Mouse (Mus musculus): ENCODE results near the gene Alox15. TPM values are rescaled to one million over a fixed set of nuclear protein-coding genes. Genes with fewer than 3 reads are reported as not detected.

Alox15 gene
- 2.2 and 3.0 TPM in 2 replicates for polyA plus RNA-seq (2011; ENCODE audit: insufficient read depth, insufficient read length, low read depth, missing spikeins)

DNA sequence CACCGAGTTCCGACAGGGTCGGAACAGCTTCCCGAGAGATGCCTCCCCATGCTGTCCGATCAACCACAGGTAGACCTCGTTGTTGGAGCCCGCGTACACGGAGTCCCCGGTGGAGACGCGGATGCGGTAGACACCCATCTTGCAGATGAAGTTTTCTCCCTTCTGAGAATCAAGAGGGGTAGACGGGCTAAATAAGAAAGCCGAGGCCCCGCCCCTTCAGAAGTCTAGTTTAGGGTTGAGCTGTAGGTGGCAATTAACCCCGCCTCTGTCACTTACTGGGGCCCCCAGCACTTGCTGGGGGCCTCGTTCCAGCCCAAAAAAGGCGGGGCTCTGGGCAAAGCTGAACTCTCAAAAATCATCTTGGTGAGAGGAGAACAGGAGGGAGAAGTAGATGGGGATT, at the start of gene Alox15:
Alox15 (minus strand) TSS at position 164 of the 400 bp plus-strand sequence.
- Histone ChIP-seq H3K9me3 (replicated peaks; ENCODE audit: control insufficient read depth, insufficient read depth, low read length, poor library complexity, severe bottlenecking) (peaks cover 12% of the 10 kb centered on the region), H3K4me1 (ENCODE audit: control insufficient read depth, insufficient read depth, low read length) (no peaks in the 10 kb centered on the region), H3K9ac (ENCODE audit: low read depth, poor library complexity, severe bottlenecking) (peak within 1 kb of the TSS; percentile 51), H3K27me3 (ENCODE audit: control insufficient read depth, insufficient read depth, low read length, poor library complexity, severe bottlenecking) (no peaks in the 10 kb centered on the region; the same call in none of the 2 replicates), H3K36me3 (ENCODE audit: control insufficient read depth, insufficient read depth, low read length, poor library complexity, severe bottlenecking) (no peaks in the 10 kb centered on the region), H3K27ac (ENCODE audit: insufficient read depth, low read length) (no peak within 1 kb of the TSS), H3K4me3 (ENCODE audit: low read depth, low read length) (peak within 1 kb of the TSS; percentile 59)
- no peak for TF ChIP-seq EP300 (IDR thresholded peaks at IDR 0.05; ENCODE audit: insufficient read depth, low read depth, low read length)
- no peak for TF ChIP-seq POLR2A (IDR thresholded peaks at IDR 0.05; ENCODE audit: insufficient read depth, low read length)
- no peak for TF ChIP-seq CTCF (IDR thresholded peaks at IDR 0.05; ENCODE audit: low read depth, low read length)

DNA sequence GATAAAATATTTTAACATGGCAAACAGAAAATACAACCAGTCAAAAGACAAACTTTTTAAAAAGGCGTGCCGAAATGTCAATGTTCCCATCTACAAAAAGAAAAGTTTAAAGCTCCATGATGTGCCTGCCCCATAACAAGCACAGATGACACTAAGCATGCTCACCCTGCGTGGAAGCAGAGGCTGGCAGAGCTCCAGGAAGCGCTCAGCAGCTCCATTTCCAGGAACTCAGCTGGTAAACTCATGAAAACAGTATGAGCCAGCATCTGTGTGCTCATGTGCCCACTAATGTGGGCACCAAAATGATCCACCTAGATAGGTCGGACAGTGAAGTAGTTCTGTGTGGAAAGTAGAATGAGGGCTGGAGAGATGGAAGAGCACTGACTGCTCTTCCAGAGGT, 37.6 kb upstream of the Alox15 start:
- H3K27ac ChIP-seq (ENCODE audit: insufficient read depth, low read length) = no peak overlapping the region
- H3K4me3 ChIP-seq (ENCODE audit: low read depth, low read length) = no peak overlapping the region
- H3K36me3 ChIP-seq (ENCODE audit: control insufficient read depth, insufficient read depth, low read length, poor library complexity, severe bottlenecking) = peaks cover 26% of the 10 kb centered on the region
- no peaks in the 10 kb centered on the region for H3K4me1 ChIP-seq (ENCODE audit: control insufficient read depth, insufficient read depth, low read length)
- H3K9ac ChIP-seq (ENCODE audit: low read depth, poor library complexity, severe bottlenecking) = no peak overlapping the region
- H3K27me3 ChIP-seq (ENCODE audit: control insufficient read depth, insufficient read depth, low read length, poor library complexity, severe bottlenecking) = no peaks in the 10 kb centered on the region
- no peaks in the 10 kb centered on the region for H3K9me3 ChIP-seq (replicated peaks; ENCODE audit: control insufficient read depth, insufficient read depth, low read length, poor library complexity, severe bottlenecking)
- no peak for TF ChIP-seq CTCF (IDR thresholded peaks at IDR 0.05; ENCODE audit: low read depth, low read length)
- TF ChIP-seq POLR2A (IDR thresholded peaks at IDR 0.05; ENCODE audit: insufficient read depth, low read length) = no peak
- TF ChIP-seq EP300 (IDR thresholded peaks at IDR 0.05; ENCODE audit: insufficient read depth, low read depth, low read length) = no peak

DNA sequence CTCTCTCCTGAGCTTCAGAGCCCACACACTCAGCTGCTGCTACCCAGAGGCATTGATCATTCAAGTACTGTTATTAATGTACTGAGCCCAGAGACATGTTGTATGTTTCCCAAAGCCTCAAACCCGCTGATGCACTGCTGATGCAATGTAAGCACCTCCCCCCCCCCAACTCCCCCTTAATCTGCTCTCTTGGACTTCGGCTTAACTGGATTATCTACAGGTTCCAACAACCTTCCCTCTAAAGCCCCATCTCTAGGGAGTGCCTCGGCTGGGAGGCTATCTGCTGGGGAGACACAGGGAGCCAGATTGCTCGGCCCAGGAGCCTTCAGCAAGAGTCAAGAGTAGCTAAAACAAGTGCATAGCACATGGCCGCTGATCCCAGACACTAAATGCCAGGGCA, 35.6 kb upstream of the Alox15 start:
- H3K9ac ChIP-seq (ENCODE audit: low read depth, poor library complexity, severe bottlenecking) = no peak overlapping the region
- H3K27me3 ChIP-seq (ENCODE audit: control insufficient read depth, insufficient read depth, low read length, poor library complexity, severe bottlenecking) = no peaks in the 10 kb centered on the region
- H3K4me3 ChIP-seq (ENCODE audit: low read depth, low read length) = no peak overlapping the region
- no peak overlapping the region for H3K27ac ChIP-seq (ENCODE audit: insufficient read depth, low read length)
- no peaks in the 10 kb centered on the region for H3K4me1 ChIP-seq (ENCODE audit: control insufficient read depth, insufficient read depth, low read length)
- H3K36me3 ChIP-seq (ENCODE audit: control insufficient read depth, insufficient read depth, low read length, poor library complexity, severe bottlenecking) = peaks cover 11% of the 10 kb centered on the region
- TF ChIP-seq EP300 (IDR thresholded peaks at IDR 0.05; ENCODE audit: insufficient read depth, low read depth, low read length) = no peak
- TF ChIP-seq POLR2A (IDR thresholded peaks at IDR 0.05; ENCODE audit: insufficient read depth, low read length) = no peak
- no peak for TF ChIP-seq CTCF (IDR thresholded peaks at IDR 0.05; ENCODE audit: low read depth, low read length)
- H3K9me3 ChIP-seq (replicated peaks; ENCODE audit: control insufficient read depth, insufficient read depth, low read length, poor library complexity, severe bottlenecking) = no peaks in the 10 kb centered on the region

DNA sequence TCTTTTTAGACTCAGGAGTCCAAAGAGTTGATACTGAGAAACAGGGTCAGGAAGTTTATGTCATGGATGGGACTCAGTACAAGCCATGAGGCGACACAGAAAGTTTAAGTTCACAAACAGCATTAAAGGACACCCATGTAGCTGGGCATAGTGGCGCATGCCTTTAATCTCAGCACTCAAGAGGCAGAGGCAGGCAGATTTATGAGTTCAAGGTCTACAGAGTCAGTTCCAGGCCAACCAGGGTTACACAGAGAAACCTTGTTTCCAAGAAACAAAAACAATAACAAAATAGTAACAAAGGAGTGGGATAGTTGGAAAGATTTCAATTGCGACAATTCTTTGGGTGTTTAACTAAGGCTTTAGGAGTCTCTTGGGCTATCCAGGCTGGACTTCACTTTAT, 32.3 kb upstream of the Alox15 start:
- no peak overlapping the region for H3K4me3 ChIP-seq (ENCODE audit: low read depth, low read length)
- H3K27me3 ChIP-seq (ENCODE audit: control insufficient read depth, insufficient read depth, low read length, poor library complexity, severe bottlenecking) = no peaks in the 10 kb centered on the region
- H3K4me1 ChIP-seq (ENCODE audit: control insufficient read depth, insufficient read depth, low read length) = no peaks in the 10 kb centered on the region
- H3K9ac ChIP-seq (ENCODE audit: low read depth, poor library complexity, severe bottlenecking) = no peak overlapping the region
- no peak overlapping the region for H3K27ac ChIP-seq (ENCODE audit: insufficient read depth, low read length)
- H3K36me3 ChIP-seq (ENCODE audit: control insufficient read depth, insufficient read depth, low read length, poor library complexity, severe bottlenecking) = peaks cover 4% of the 10 kb centered on the region
- no peaks in the 10 kb centered on the region for H3K9me3 ChIP-seq (replicated peaks; ENCODE audit: control insufficient read depth, insufficient read depth, low read length, poor library complexity, severe bottlenecking)
- TF ChIP-seq EP300 (IDR thresholded peaks at IDR 0.05; ENCODE audit: insufficient read depth, low read depth, low read length) (no peak), CTCF (IDR thresholded peaks at IDR 0.05; ENCODE audit: low read depth, low read length) (no peak), POLR2A (IDR thresholded peaks at IDR 0.05; ENCODE audit: insufficient read depth, low read length) (no peak)

DNA sequence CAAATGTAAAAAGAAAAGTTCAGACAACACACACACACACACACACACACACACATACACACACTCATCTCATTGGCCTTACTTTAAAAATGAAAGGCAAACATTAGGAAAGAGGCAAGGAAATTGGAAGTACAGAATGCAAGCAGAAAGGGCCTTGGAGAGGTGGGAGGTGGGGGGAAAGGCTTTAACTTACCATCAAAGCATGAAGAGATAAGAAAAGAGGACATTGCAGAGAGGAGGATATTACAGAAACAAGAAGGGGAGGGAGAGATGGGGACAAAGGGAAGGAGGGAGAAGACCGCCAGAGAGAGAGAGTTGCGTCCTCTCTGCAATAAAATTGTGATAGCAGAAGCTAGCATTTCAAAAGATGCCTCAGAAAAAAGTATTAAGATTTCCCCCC, 29.5 kb upstream of the Alox15 start:
- Histone ChIP-seq H3K4me1 (ENCODE audit: control insufficient read depth, insufficient read depth, low read length) (no peaks in the 10 kb centered on the region), H3K4me3 (ENCODE audit: low read depth, low read length) (no peak overlapping the region), H3K27ac (ENCODE audit: insufficient read depth, low read length) (no peak overlapping the region), H3K27me3 (ENCODE audit: control insufficient read depth, insufficient read depth, low read length, poor library complexity, severe bottlenecking) (no peaks in the 10 kb centered on the region), H3K9ac (ENCODE audit: low read depth, poor library complexity, severe bottlenecking) (no peak overlapping the region), H3K9me3 (replicated peaks; ENCODE audit: control insufficient read depth, insufficient read depth, low read length, poor library complexity, severe bottlenecking) (no peaks in the 10 kb centered on the region), H3K36me3 (ENCODE audit: control insufficient read depth, insufficient read depth, low read length, poor library complexity, severe bottlenecking) (no peaks in the 10 kb centered on the region; the same call in none of the 2 replicates)
- TF ChIP-seq EP300 (IDR thresholded peaks at IDR 0.05; ENCODE audit: insufficient read depth, low read depth, low read length) = no peak
- TF ChIP-seq POLR2A (IDR thresholded peaks at IDR 0.05; ENCODE audit: insufficient read depth, low read length) = no peak

DNA sequence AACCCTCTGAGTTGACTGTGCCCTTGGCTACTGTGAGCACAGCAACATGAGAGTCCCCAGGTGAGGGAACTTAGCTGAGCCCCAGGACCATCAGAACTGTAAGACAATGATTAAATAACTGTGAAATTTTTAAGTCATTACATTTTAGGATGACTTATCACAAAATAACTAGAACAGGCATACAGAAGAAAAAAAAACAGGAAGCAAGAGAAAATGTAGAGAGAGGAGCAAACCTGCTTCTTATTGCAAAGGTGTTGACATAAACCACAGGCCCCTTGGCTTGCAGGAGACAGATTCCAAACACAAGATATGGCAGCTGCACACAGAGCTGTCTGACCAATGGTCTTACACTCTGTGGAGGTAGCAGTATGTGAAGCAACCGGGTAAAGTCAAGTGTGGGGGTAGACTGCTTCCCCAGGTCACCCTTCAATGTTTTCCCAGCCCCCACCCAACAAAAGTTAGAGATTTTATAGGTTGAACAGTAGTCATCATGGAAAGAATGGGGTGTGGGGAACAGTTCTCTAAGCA, 28.7 kb upstream of the Alox15 start:
- no peak for TF ChIP-seq POLR2A (IDR thresholded peaks at IDR 0.05; ENCODE audit: insufficient read depth, low read length)
- no peak for TF ChIP-seq EP300 (IDR thresholded peaks at IDR 0.05; ENCODE audit: insufficient read depth, low read depth, low read length)
- TF ChIP-seq CTCF (IDR thresholded peaks at IDR 0.05; ENCODE audit: low read depth, low read length) = no peak
- Histone ChIP-seq H3K4me1 (ENCODE audit: control insufficient read depth, insufficient read depth, low read length) (no peaks in the 10 kb centered on the region), H3K9ac (ENCODE audit: low read depth, poor library complexity, severe bottlenecking) (no peak overlapping the region), H3K27ac (ENCODE audit: insufficient read depth, low read length) (no peak overlapping the region), H3K4me3 (ENCODE audit: low read depth, low read length) (no peak overlapping the region), H3K9me3 (replicated peaks; ENCODE audit: control insufficient read depth, insufficient read depth, low read length, poor library complexity, severe bottlenecking) (no peaks in the 10 kb centered on the region), H3K27me3 (ENCODE audit: control insufficient read depth, insufficient read depth, low read length, poor library complexity, severe bottlenecking) (no peaks in the 10 kb centered on the region; the same call in 1 of the 2 replicates), H3K36me3 (ENCODE audit: control insufficient read depth, insufficient read depth, low read length, poor library complexity, severe bottlenecking) (no peaks in the 10 kb centered on the region; the same call in 1 of the 2 replicates)

Data from ES-Bruce4 (cell line).